Mouse (Mus musculus): ENCODE measurements around the gene Ell. TPM values are rescaled to one million over a fixed set of nuclear protein-coding genes. Genes with fewer than 3 reads are reported as not detected.

Gene Ell
- polyA plus RNA-seq, 1 experiment from 2014 or later: 14.9 TPM

DNA sequence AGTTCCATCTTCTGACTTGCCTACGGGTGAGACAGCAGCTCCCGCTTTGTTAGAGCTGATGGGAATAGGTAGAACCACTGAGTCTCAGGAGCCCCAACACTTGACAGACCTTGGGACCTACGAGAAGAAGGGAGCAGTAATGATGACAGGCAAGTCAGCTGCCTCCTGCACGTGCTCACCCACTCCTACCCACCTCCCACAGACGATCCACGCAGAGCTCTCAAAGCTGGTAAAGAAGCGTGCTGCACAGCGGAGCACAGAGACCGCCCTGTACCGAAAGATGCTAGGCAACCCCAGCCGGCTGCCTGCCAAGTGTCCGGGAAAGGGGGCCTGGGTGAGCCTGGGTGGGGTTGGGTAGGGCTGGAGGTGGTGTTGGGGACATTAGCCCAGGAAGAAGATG, 5.0 kb upstream of the Ell start:
- DNase-seq (ENCODE audit: low spot score) (no peak), ATAC-seq (replicated peaks; ENCODE audit: low FRiP score, low read depth) (no peak)
- Histone ChIP-seq H3K4me3 (replicated peaks; ENCODE audit: low read depth, low read length) (no peak overlapping the region), H3K27ac (no peak overlapping the region), H3K9ac (ENCODE audit: low read depth, low read length) (no peak overlapping the region), H3K4me1 (replicated peaks; ENCODE audit: insufficient read depth, low read length) (no peaks in the 10 kb centered on the region), H3K36me3 (ENCODE audit: insufficient read depth, low read length) (peaks cover 43% of the 10 kb centered on the region), H3K27me3 (ENCODE audit: insufficient read depth, low read length) (no peaks in the 10 kb centered on the region), H3K9me3 (replicated peaks; ENCODE audit: low read length) (no peaks in the 10 kb centered on the region), H3K4me2 (ENCODE audit: low read length) (no peak overlapping the region)
- WGBS: 92% methylated on average over 12 of the region's 12 CpGs
- no peak for TF ChIP-seq CTCF (IDR thresholded peaks at IDR 0.05; ENCODE audit: low read depth)

DNA sequence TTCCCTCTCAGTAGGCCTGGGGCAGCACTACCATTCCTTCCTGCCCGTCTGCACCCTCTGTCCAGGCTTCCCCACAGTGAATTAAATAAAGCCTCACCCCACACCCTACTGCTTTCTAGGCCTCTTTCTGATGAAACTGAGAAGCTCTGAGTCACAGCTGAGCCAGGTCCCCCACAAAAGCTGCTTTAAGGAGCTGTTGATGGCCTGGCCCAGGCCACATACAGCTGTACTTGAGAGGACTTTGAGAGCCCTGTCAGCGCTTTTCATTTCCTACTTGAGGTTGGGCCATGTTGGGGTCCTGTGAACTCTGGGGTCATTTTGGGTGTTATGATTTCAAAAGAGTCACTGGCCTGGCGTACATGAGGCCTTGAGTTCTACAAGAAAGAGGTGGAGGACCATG, 4.0 kb upstream of the Ell start:
- Histone ChIP-seq H3K4me2 (ENCODE audit: low read length) (no peak overlapping the region), H3K4me1 (replicated peaks; ENCODE audit: insufficient read depth, low read length) (no peaks in the 10 kb centered on the region), H3K9ac (ENCODE audit: low read depth, low read length) (no peak overlapping the region), H3K9me3 (replicated peaks; ENCODE audit: low read length) (no peaks in the 10 kb centered on the region), H3K4me3 (replicated peaks; ENCODE audit: low read depth, low read length) (no peak overlapping the region), H3K36me3 (ENCODE audit: insufficient read depth, low read length) (peaks cover 43% of the 10 kb centered on the region), H3K27me3 (ENCODE audit: insufficient read depth, low read length) (no peaks in the 10 kb centered on the region), H3K27ac (no peak overlapping the region)
- no peak for TF ChIP-seq CTCF (IDR thresholded peaks at IDR 0.05; ENCODE audit: low read depth)
- no peak for ATAC-seq (replicated peaks; ENCODE audit: low FRiP score, low read depth)
- no peak for DNase-seq (ENCODE audit: low spot score)
- WGBS: 90% methylated on average over 3 of the region's 3 CpGs

DNA sequence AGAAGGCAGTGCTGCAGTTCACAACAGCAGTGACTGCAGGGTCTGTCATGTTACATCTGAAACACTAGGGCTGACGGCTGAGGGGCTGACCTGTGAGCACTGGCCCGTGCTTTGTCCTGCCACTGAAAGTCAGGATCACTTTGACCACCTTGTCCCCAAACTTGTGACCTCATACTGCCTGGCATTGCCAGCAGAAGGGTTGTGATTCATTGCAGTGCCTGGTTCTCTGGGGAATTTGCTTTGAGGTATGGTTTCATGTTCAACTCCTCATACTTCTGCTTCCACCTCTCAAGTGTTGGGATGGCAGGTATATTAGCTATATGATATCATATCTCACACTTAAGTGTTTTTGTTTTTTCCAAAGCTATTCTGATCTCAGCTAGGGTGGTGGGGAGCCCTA, 3.6 kb upstream of the Ell start:
- Histone ChIP-seq H3K27me3 (ENCODE audit: insufficient read depth, low read length) (no peaks in the 10 kb centered on the region), H3K4me3 (replicated peaks; ENCODE audit: low read depth, low read length) (no peak overlapping the region), H3K9ac (ENCODE audit: low read depth, low read length) (no peak overlapping the region), H3K27ac (no peak overlapping the region), H3K4me1 (replicated peaks; ENCODE audit: insufficient read depth, low read length) (0 out of 2 replicates have a peak, but pooled peaks cover 2% of the 10 kb centered on the region), H3K36me3 (ENCODE audit: insufficient read depth, low read length) (peaks cover 41% of the 10 kb centered on the region), H3K4me2 (ENCODE audit: low read length) (no peak overlapping the region), H3K9me3 (replicated peaks; ENCODE audit: low read length) (no peaks in the 10 kb centered on the region)
- 92% methylated on average over 2 of the region's 2 CpGs for WGBS
- DNase-seq (ENCODE audit: low spot score) (no peak), ATAC-seq (replicated peaks; ENCODE audit: low FRiP score, low read depth) (no peak)
- TF ChIP-seq CTCF (IDR thresholded peaks at IDR 0.05; ENCODE audit: low read depth): no peak

DNA sequence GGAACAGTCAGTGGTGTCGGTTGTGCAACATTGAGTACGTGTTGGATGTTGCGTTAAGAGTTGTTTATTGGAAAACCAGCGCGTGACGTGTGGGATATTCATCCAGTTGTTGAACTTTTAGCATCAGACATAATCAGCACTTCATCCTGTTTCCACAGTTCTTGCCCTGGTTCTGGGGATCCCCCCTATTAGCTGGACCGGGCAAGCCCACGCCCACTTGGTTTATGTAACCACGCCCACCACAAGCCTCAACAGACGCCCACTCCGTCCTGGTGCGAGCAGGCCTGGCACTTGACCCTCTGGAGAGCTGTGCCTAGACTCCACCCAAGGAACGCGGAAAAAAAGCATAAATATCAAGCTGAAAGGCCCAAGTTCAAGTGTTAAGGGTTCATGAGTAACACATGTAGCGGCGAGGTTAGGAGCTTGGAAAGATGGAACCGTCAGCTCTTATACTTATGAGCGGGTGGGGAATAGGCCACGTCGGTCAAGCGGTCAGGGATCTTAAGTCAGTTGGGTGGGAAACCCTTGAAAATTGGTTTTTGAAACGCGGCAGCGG, 1.2 kb upstream of the Ell start:
- no peaks in the 10 kb centered on the region for H3K9me3 ChIP-seq (replicated peaks; ENCODE audit: low read length)
- H3K4me3 ChIP-seq (replicated peaks; ENCODE audit: low read depth, low read length): peak overlapping the region; percentile 73
- WGBS: 12% methylated on average over 24 of the region's 24 CpGs
- H3K27ac ChIP-seq: peak overlapping the region; percentile 87
- peak; percentile 78 for DNase-seq (ENCODE audit: low spot score)
- peak overlapping the region; percentile 85 for H3K4me2 ChIP-seq (ENCODE audit: low read length)
- H3K27me3 ChIP-seq (ENCODE audit: insufficient read depth, low read length): no peaks in the 10 kb centered on the region
- no peak for TF ChIP-seq CTCF (IDR thresholded peaks at IDR 0.05; ENCODE audit: low read depth)
- H3K4me1 ChIP-seq (replicated peaks; ENCODE audit: insufficient read depth, low read length): 0 out of 2 replicates have a peak, but pooled peaks cover 11% of the 10 kb centered on the region
- H3K36me3 ChIP-seq (ENCODE audit: insufficient read depth, low read length): peaks cover 19% of the 10 kb centered on the region; the same call in 1 of the 2 replicates
- ATAC-seq (replicated peaks; ENCODE audit: low FRiP score, low read depth): peak; percentile 29; the same call in 1 of the 2 replicates
- peak overlapping the region; percentile 50 for H3K9ac ChIP-seq (ENCODE audit: low read depth, low read length)

DNA sequence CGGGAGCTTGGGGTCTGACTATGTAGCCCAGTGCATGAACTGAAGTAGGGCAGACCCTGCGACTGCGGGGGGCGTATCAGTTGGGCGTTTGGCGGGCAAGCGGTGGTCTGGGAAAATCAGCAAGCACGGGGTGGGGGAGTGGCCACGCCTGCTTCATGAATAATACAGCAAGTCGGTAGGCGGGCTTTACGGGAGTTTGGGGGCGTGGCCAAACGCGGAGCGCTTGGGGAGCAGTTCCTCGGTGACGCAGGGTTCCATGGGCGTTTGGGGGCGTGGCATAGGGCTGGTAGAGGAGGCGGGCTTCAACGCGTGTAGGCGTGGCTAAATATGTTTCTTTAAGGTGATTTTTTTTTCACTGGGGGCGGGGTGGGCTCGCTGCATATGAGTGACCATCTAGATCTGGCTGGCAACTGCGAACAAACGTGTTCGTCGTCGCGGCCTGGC, 602 bp upstream of the Ell start:
- Histone ChIP-seq H3K36me3 (ENCODE audit: insufficient read depth, low read length) (peaks cover 19% of the 10 kb centered on the region; the same call in 1 of the 2 replicates), H3K27me3 (ENCODE audit: insufficient read depth, low read length) (no peaks in the 10 kb centered on the region), H3K9me3 (replicated peaks; ENCODE audit: low read length) (no peaks in the 10 kb centered on the region), H3K9ac (ENCODE audit: low read depth, low read length) (peak overlapping the region; percentile 50), H3K4me2 (ENCODE audit: low read length) (peak overlapping the region; percentile 85), H3K4me1 (replicated peaks; ENCODE audit: insufficient read depth, low read length) (0 out of 2 replicates have a peak, but pooled peaks cover 11% of the 10 kb centered on the region), H3K4me3 (replicated peaks; ENCODE audit: low read depth, low read length) (peak overlapping the region; percentile 73), H3K27ac (peak overlapping the region; percentile 87)
- under 1% methylated on average over 32 of the region's 32 CpGs for WGBS
- ATAC-seq (replicated peaks; ENCODE audit: low FRiP score, low read depth): peak; percentile 61
- TF ChIP-seq CTCF (IDR thresholded peaks at IDR 0.05; ENCODE audit: low read depth): no peak
- DNase-seq (ENCODE audit: low spot score): peak; percentile 99

DNA sequence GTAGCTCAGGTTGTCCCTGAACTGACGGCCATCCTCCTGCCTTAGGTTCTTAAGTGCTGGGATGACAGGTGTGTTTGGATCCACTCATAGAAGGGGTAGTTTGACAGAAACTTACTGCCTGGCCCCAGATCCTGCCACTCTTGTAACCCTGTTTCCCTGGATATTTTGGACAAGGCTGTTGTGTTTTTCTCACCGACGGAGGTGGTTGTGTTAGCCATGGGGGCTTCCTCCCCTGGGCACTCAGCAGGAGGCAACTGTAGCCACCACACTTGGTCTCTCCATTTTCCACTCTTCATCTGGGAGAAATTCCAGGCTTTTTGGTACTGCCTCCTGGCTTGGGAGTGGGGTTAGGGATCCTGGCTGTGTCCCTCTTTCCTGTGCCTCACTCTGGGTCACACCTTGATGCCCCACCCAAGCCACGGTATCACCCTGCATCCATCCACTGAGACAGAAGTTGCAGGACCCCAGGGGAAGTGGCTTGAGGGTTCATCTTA, 803 bp downstream of the Ell start:
- H3K36me3 ChIP-seq (ENCODE audit: insufficient read depth, low read length): 0 out of 2 replicates have a peak, but pooled peaks cover 13% of the 10 kb centered on the region
- no peak for TF ChIP-seq CTCF (IDR thresholded peaks at IDR 0.05; ENCODE audit: low read depth)
- ATAC-seq (replicated peaks; ENCODE audit: low FRiP score, low read depth) (no peak), DNase-seq (ENCODE audit: low spot score) (no peak)
- H3K4me1 ChIP-seq (replicated peaks; ENCODE audit: insufficient read depth, low read length): 0 out of 2 replicates have a peak, but pooled peaks cover 11% of the 10 kb centered on the region
- WGBS: 4% methylated on average over 4 of the region's 4 CpGs
- H3K4me2 ChIP-seq (ENCODE audit: low read length): peak overlapping the region; percentile 85
- peak overlapping the region; percentile 79 for H3K9ac ChIP-seq (ENCODE audit: low read depth, low read length)
- peak overlapping the region; percentile 87 for H3K27ac ChIP-seq
- H3K27me3 ChIP-seq (ENCODE audit: insufficient read depth, low read length): no peaks in the 10 kb centered on the region
- H3K4me3 ChIP-seq (replicated peaks; ENCODE audit: low read depth, low read length): peak overlapping the region; percentile 73
- H3K9me3 ChIP-seq (replicated peaks; ENCODE audit: low read length): no peaks in the 10 kb centered on the region
